Mouse (Mus musculus): ENCODE results near the gene Pnmal2. TPM values are rescaled to one million over a fixed set of nuclear protein-coding genes. Genes with fewer than 3 reads are reported as not detected.

The Pnmal2 gene
- polyA plus RNA-seq, 1 experiment, result 3.0 TPM

GRCm38 (mm10) chr7:16940292-16940691 is 4.2 kb upstream of the Pnmal2 start:
- H3K27ac ChIP-seq (ENCODE audit: control insufficient read depth, insufficient read depth, low read length), result no peak overlapping the region
- WGBS, result 87% methylated on average over 7 of the region's 7 CpGs
- peaks cover 4% of the 10 kb centered on the region; the same call in 1 of the 2 replicates for H3K27me3 ChIP-seq (ENCODE audit: control insufficient read depth, insufficient read depth, low read length)
- H3K4me1 ChIP-seq (replicated peaks; ENCODE audit: control insufficient read depth, insufficient read depth, low read length), result peaks cover 17% of the 10 kb centered on the region
- H3K36me3 ChIP-seq (ENCODE audit: control insufficient read depth, insufficient read depth, low read length), result no peaks in the 10 kb centered on the region
- no peak overlapping the region for H3K4me3 ChIP-seq (ENCODE audit: control insufficient read depth, insufficient read depth, low read length)
- DNase-seq, result no peak
- TF ChIP-seq CTCF (IDR thresholded peaks at IDR 0.05; ENCODE audit: borderline replicate concordance, control insufficient read depth, extremely low read depth, insufficient read depth, low read length, poor library complexity), result no peak
- no peak for TF ChIP-seq POLR2A (IDR thresholded peaks at IDR 0.05; ENCODE audit: control insufficient read depth, extremely low read depth, insufficient read depth, low read length, poor library complexity)

GRCm38 (mm10) chr7:16942861-16943260 is 1.6 kb upstream of the Pnmal2 start:
- Histone ChIP-seq H3K27me3 (ENCODE audit: control insufficient read depth, insufficient read depth, low read length) (peaks cover 20% of the 10 kb centered on the region; the same call in 1 of the 2 replicates), H3K36me3 (ENCODE audit: control insufficient read depth, insufficient read depth, low read length) (no peaks in the 10 kb centered on the region), H3K4me1 (replicated peaks; ENCODE audit: control insufficient read depth, insufficient read depth, low read length) (peaks cover 33% of the 10 kb centered on the region), H3K4me3 (ENCODE audit: control insufficient read depth, insufficient read depth, low read length) (no peak overlapping the region), H3K27ac (ENCODE audit: control insufficient read depth, insufficient read depth, low read length) (no peak overlapping the region)
- WGBS, result 64% methylated on average over 4 of the region's 4 CpGs
- no peak for TF ChIP-seq POLR2A (IDR thresholded peaks at IDR 0.05; ENCODE audit: control insufficient read depth, extremely low read depth, insufficient read depth, low read length, poor library complexity)
- DNase-seq, result no peak

DNA sequence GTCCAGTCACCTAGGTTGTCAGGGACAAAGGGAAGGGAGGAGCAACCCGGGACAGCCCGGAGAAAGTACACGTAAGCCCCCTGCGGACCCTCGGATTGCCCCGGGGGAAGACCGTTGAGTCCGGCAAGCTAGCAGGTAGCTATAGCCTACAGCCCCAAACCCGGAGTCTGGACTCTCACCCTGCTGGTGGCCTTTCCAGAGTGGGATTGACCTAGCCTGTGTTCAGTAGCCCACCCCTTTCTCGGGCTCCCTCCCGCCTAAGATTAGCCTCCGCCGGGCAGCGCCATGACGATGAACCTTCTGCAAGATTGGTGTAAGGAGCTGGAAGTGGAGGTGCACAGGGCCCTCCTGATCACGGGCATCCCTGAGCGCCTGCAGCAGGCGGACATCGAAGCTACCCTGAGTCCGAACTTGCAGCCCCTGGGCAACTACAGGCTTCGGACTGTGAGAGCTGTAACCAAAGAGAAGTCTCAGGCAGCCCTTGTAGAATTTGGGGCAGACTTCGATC is 380 bp downstream of the Pnmal2 start:
- H3K27me3 ChIP-seq (ENCODE audit: control insufficient read depth, insufficient read depth, low read length), result peaks cover 20% of the 10 kb centered on the region; the same call in 1 of the 2 replicates
- WGBS, result 9% methylated on average over 22 of the region's 22 CpGs
- H3K36me3 ChIP-seq (ENCODE audit: control insufficient read depth, insufficient read depth, low read length), result no peaks in the 10 kb centered on the region
- TF ChIP-seq CTCF (IDR thresholded peaks at IDR 0.05; ENCODE audit: borderline replicate concordance, control insufficient read depth, extremely low read depth, insufficient read depth, low read length, poor library complexity), result 0 out of 2 replicates have a peak, but pooled peaks have one; percentile 1
- no peak for TF ChIP-seq POLR2A (IDR thresholded peaks at IDR 0.05; ENCODE audit: control insufficient read depth, extremely low read depth, insufficient read depth, low read length, poor library complexity)
- DNase-seq, result no peak
- no peak overlapping the region for H3K27ac ChIP-seq (ENCODE audit: control insufficient read depth, insufficient read depth, low read length)
- peaks cover 36% of the 10 kb centered on the region for H3K4me1 ChIP-seq (replicated peaks; ENCODE audit: control insufficient read depth, insufficient read depth, low read length)
- peak overlapping the region; percentile 68 for H3K4me3 ChIP-seq (ENCODE audit: control insufficient read depth, insufficient read depth, low read length)

- Histone ChIP-seq H3K36me3 (ENCODE audit: control insufficient read depth, insufficient read depth, low read length) (no peaks in the 10 kb centered on the region), H3K27me3 (ENCODE audit: control insufficient read depth, insufficient read depth, low read length) (peaks cover 20% of the 10 kb centered on the region; the same call in 1 of the 2 replicates), H3K4me1 (replicated peaks; ENCODE audit: control insufficient read depth, insufficient read depth, low read length) (peaks cover 38% of the 10 kb centered on the region), H3K4me3 (ENCODE audit: control insufficient read depth, insufficient read depth, low read length) (peak overlapping the region; percentile 68), H3K27ac (ENCODE audit: control insufficient read depth, insufficient read depth, low read length) (no peak overlapping the region)
- DNase-seq, result no peak
- TF ChIP-seq CTCF (IDR thresholded peaks at IDR 0.05; ENCODE audit: borderline replicate concordance, control insufficient read depth, extremely low read depth, insufficient read depth, low read length, poor library complexity), result no peak
- TF ChIP-seq POLR2A (IDR thresholded peaks at IDR 0.05; ENCODE audit: control insufficient read depth, extremely low read depth, insufficient read depth, low read length, poor library complexity), result no peak
- WGBS, result 31% methylated on average over 17 of the region's 17 CpGs
These were observed 937 bp downstream of the Pnmal2 start for GRCm38 (mm10) chr7:16945419-16945818.

DNA sequence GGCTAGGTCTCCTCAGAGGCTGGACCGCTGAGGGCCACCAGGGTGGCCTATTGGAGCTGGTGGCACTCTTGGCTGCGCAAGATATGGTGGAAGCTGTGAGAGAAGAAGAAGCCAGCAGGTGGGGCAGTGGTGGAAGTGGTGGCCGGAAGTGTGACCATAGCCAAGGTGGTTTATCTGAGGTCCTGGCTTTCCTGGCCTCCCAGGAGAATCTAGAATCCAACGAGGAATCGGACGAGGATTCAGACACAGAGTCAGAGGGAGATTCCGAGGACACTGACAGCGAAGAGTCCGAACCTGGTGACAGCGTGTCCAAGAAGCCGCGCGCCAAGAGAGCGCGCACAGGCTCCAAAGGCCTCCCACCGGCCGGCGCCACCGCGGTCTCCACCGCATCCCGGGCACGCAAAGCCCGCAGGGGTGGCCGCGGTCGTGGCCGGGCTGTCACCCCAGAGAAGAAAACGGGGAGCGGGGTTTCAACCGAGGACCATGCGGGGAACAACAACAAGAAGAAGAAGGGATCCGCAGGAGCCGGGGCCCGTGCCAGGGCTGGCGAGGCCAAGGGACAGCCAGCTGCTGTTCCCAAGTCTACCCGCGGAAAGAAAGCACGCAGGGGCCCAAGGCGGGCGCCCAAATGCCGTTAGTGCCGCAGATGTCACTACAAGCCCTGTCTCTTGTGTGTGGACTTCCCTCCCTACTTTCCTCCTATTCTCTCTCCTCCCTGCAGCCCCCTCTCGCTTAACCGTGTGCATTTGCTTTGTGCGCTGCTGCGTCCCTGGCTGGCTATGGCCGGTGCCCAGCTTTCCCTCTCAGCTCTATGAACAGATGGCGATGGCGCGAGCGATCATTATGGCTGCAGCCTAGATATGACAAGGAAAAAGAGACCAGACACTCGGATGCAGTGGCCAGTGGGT is 2.2 kb downstream of the Pnmal2 start:
- WGBS, result 6% methylated on average over 52 of the region's 53 CpGs
- no peaks in the 10 kb centered on the region for H3K36me3 ChIP-seq (ENCODE audit: control insufficient read depth, insufficient read depth, low read length)
- no peak overlapping the region for H3K27ac ChIP-seq (ENCODE audit: control insufficient read depth, insufficient read depth, low read length)
- H3K4me3 ChIP-seq (ENCODE audit: control insufficient read depth, insufficient read depth, low read length), result no peak overlapping the region
- TF ChIP-seq POLR2A (IDR thresholded peaks at IDR 0.05; ENCODE audit: control insufficient read depth, extremely low read depth, insufficient read depth, low read length, poor library complexity), result no peak
- no peak for TF ChIP-seq CTCF (IDR thresholded peaks at IDR 0.05; ENCODE audit: borderline replicate concordance, control insufficient read depth, extremely low read depth, insufficient read depth, low read length, poor library complexity)
- H3K4me1 ChIP-seq (replicated peaks; ENCODE audit: control insufficient read depth, insufficient read depth, low read length), result peaks cover 40% of the 10 kb centered on the region
- no peak for DNase-seq
- peaks cover 20% of the 10 kb centered on the region; the same call in 1 of the 2 replicates for H3K27me3 ChIP-seq (ENCODE audit: control insufficient read depth, insufficient read depth, low read length)

- no peak for TF ChIP-seq POLR2A (IDR thresholded peaks at IDR 0.05; ENCODE audit: control insufficient read depth, extremely low read depth, insufficient read depth, low read length, poor library complexity)
- TF ChIP-seq CTCF (IDR thresholded peaks at IDR 0.05; ENCODE audit: borderline replicate concordance, control insufficient read depth, extremely low read depth, insufficient read depth, low read length, poor library complexity), result no peak
- peaks cover 40% of the 10 kb centered on the region for H3K4me1 ChIP-seq (replicated peaks; ENCODE audit: control insufficient read depth, insufficient read depth, low read length)
- no peaks in the 10 kb centered on the region for H3K36me3 ChIP-seq (ENCODE audit: control insufficient read depth, insufficient read depth, low read length)
- H3K27ac ChIP-seq (ENCODE audit: control insufficient read depth, insufficient read depth, low read length), result no peak overlapping the region
- no peak for DNase-seq
- 33% methylated on average over 22 of the region's 22 CpGs for WGBS
- no peak overlapping the region for H3K4me3 ChIP-seq (ENCODE audit: control insufficient read depth, insufficient read depth, low read length)
- H3K27me3 ChIP-seq (ENCODE audit: control insufficient read depth, insufficient read depth, low read length), result peaks cover 20% of the 10 kb centered on the region; the same call in 1 of the 2 replicates
These were observed 2.9 kb downstream of the Pnmal2 start for GRCm38 (mm10) chr7:16947349-16947895.
